Mouse (Mus musculus): ENCODE data around the gene Tnnt2. TPM values are rescaled to one million over a fixed set of nuclear protein-coding genes. Genes with fewer than 3 reads are reported as not detected.

The Tnnt2 gene
- polyA plus RNA-seq, 1 experiment from 2014 or later, result 39.9 TPM

DNA sequence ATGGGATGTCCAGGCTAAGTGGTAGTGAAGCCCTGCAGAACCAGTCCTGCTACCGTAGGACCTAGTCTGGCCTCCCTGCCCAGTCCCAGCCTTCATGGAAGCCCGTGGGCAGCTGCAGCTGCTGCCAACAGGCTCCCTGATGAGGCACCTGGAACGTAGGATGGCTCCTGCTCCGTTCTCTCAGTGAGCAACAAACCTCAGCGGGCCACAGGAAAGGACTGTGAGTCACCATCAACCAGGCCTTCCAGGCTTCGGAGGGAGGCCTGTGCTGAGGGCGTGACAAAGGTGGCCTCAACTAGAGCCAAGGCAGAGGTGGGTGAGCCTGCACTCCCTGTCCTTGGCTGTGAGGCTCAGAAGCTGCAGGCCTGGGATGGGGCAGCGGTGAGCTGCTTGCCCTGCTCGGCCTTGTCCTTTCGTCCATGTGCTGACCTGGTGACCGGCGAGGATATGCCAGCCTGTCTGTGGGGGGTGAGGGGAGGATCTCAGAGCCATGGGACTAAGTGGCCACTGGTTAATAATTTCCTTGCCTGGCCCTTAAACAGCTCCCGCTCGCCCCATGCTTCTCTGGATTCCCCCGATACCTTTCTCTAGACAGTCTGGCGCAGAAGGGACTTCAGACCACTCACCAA is 15.3 kb upstream of the Tnnt2 start:
- peak; percentile 47 for ATAC-seq (replicated peaks; ENCODE audit: low FRiP score)
- no peaks in the 10 kb centered on the region for H3K9me3 ChIP-seq (replicated peaks)
- no peak overlapping the region for H3K4me3 ChIP-seq (replicated peaks)
- peak overlapping the region; percentile 95 for H3K4me2 ChIP-seq
- H3K4me1 ChIP-seq, result peaks cover 52% of the 10 kb centered on the region
- peak overlapping the region; percentile 11; the same call in 1 of the 2 replicates for H3K9ac ChIP-seq
- WGBS, result 74% methylated on average over 16 of the region's 16 CpGs
- H3K27me3 ChIP-seq, result peaks cover 47% of the 10 kb centered on the region
- H3K36me3 ChIP-seq, result no peaks in the 10 kb centered on the region
- peak overlapping the region; percentile 57 for H3K27ac ChIP-seq

GRCm38 (mm10) chr1:135821780-135822179 is 14.4 kb upstream of the Tnnt2 start:
- no peaks in the 10 kb centered on the region for H3K36me3 ChIP-seq
- no peak for ATAC-seq (replicated peaks; ENCODE audit: low FRiP score)
- no peak overlapping the region for H3K4me3 ChIP-seq (replicated peaks)
- no peaks in the 10 kb centered on the region for H3K9me3 ChIP-seq (replicated peaks)
- peaks cover 39% of the 10 kb centered on the region for H3K27me3 ChIP-seq
- H3K4me1 ChIP-seq, result peaks cover 52% of the 10 kb centered on the region
- H3K4me2 ChIP-seq, result no peak overlapping the region
- 83% methylated on average over 7 of the region's 7 CpGs for WGBS
- H3K27ac ChIP-seq, result peak overlapping the region; percentile 57; the same call in 1 of the 2 replicates
- H3K9ac ChIP-seq, result no peak overlapping the region

- Histone ChIP-seq H3K4me1 (0 out of 2 replicates have a peak, but pooled peaks cover 4% of the 10 kb centered on the region), H3K4me3 (replicated peaks) (no peak overlapping the region), H3K27me3 (no peaks in the 10 kb centered on the region), H3K9ac (no peak overlapping the region), H3K36me3 (0 out of 2 replicates have a peak, but pooled peaks cover 6% of the 10 kb centered on the region), H3K9me3 (replicated peaks) (no peaks in the 10 kb centered on the region), H3K27ac (no peak overlapping the region), H3K4me2 (no peak overlapping the region)
- 35% methylated on average over 1 of the region's 1 CpGs for WGBS
- no peak for ATAC-seq (replicated peaks; ENCODE audit: low FRiP score)
Observed at GRCm38 (mm10) chr1:135828918-135829317, 7.2 kb upstream of the Tnnt2 start.

DNA sequence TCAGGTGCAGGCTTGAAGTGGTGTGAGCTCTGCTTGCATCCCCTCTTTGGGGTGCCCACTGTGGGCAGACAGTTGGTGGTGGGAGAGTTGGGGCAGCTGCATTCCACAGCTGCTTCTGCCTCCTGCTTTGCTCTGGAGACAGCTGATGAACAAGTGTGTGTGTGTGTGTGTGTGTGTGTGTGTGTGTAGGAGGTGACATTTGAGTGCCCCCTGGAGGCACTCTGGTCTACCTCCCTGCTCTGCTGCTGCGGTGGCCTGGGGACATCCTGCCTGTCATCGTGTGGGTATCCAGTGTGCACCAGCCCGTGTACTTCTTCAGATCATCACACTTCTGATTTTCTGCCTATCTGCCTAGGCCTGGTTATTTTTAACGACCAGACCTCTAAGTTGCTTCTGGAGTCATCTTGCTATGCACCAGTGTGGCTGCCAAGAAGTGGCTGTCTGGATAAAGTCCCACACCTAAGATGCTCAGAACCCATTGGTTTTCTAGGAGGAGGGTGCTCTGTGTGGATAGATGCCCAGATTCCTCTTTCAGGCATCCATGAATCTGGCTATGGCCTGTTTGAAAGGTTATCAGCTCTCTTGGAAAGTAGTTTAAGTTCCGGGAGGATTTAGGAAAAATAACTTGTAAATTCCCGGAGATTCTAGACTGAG is 1.8 kb upstream of the Tnnt2 start:
- H3K4me1 ChIP-seq, result 0 out of 2 replicates have a peak, but pooled peaks cover 16% of the 10 kb centered on the region
- no peak overlapping the region for H3K27ac ChIP-seq
- no peak for ATAC-seq (replicated peaks; ENCODE audit: low FRiP score)
- H3K9ac ChIP-seq, result no peak overlapping the region
- no peaks in the 10 kb centered on the region for H3K27me3 ChIP-seq
- H3K4me2 ChIP-seq, result no peak overlapping the region
- H3K4me3 ChIP-seq (replicated peaks), result no peak overlapping the region
- 38% methylated on average over 6 of the region's 6 CpGs for WGBS
- H3K9me3 ChIP-seq (replicated peaks), result no peaks in the 10 kb centered on the region
- H3K36me3 ChIP-seq, result 0 out of 2 replicates have a peak, but pooled peaks cover 6% of the 10 kb centered on the region

- Histone ChIP-seq H3K36me3 (0 out of 2 replicates have a peak, but pooled peaks cover 6% of the 10 kb centered on the region), H3K4me1 (0 out of 2 replicates have a peak, but pooled peaks cover 16% of the 10 kb centered on the region)
- WGBS, result 79% methylated on average over 8 of the region's 8 CpGs
Observed at GRCm38 (mm10) chr1:135834983-135835382, 1.2 kb upstream of the Tnnt2 start.

DNA sequence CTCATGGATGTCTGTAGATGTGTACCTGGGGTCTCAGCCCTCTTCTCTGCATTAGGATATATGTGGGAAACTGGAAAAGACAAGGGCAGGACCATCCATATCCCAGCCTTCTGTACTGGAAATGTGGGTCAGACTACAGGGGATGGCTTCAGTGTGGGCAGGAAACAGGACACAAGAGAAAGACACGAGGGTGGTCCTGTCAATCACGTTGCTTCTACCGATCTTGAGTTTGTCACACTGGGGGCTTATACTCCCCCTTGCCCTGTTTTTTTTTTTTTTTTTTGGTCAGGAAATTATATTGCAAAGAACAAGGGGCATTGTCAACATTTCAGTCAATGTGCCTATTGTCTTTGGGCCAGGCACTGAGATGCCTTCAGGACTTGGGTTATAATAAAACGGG is 2.5 kb downstream of the Tnnt2 start:
- H3K4me1 ChIP-seq, result 0 out of 2 replicates have a peak, but pooled peaks cover 18% of the 10 kb centered on the region
- no peak overlapping the region for H3K4me3 ChIP-seq (replicated peaks)
- no peaks in the 10 kb centered on the region for H3K9me3 ChIP-seq (replicated peaks)
- no peak overlapping the region for H3K9ac ChIP-seq
- no peak overlapping the region for H3K4me2 ChIP-seq
- H3K36me3 ChIP-seq, result no peaks in the 10 kb centered on the region
- no peak overlapping the region for H3K27ac ChIP-seq
- ATAC-seq (replicated peaks; ENCODE audit: low FRiP score), result no peak
- 66% methylated on average over 4 of the region's 4 CpGs for WGBS
- H3K27me3 ChIP-seq, result no peaks in the 10 kb centered on the region

More at GRCm38 (mm10) chr1:135834983-135835382, 1.2 kb upstream of the Tnnt2 start:
- Histone ChIP-seq H3K27me3 (no peaks in the 10 kb centered on the region), H3K9ac (no peak overlapping the region), H3K4me3 (replicated peaks) (no peak overlapping the region), H3K4me2 (no peak overlapping the region), H3K9me3 (replicated peaks) (no peaks in the 10 kb centered on the region), H3K27ac (no peak overlapping the region)
- no peak for ATAC-seq (replicated peaks; ENCODE audit: low FRiP score)

DNA sequence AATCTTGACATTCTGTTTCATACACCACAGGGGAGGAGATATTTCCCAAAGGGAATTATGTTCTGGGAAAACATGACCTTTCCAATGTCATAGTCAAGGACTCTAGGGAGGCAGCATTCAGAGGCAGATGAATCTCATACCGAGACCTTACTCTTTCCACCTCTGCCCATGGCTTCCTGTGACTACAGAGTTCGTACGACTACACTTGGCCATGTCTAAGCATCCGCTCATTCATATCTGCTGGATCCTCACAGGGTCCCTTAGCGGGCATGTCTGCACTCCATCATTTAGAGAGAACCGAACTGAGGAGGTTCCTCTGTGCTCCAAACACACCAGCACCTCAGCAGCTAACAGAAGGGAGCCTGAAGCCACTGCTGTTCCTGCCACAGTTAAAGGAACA is 2.9 kb downstream of the Tnnt2 start:
- H3K4me1 ChIP-seq, result 0 out of 2 replicates have a peak, but pooled peaks cover 14% of the 10 kb centered on the region
- H3K36me3 ChIP-seq, result no peaks in the 10 kb centered on the region
- H3K4me3 ChIP-seq (replicated peaks), result no peak overlapping the region
- 86% methylated on average over 6 of the region's 6 CpGs for WGBS
- no peaks in the 10 kb centered on the region for H3K9me3 ChIP-seq (replicated peaks)
- H3K4me2 ChIP-seq, result no peak overlapping the region
- no peak for ATAC-seq (replicated peaks; ENCODE audit: low FRiP score)
- no peak overlapping the region for H3K9ac ChIP-seq
- H3K27me3 ChIP-seq, result no peaks in the 10 kb centered on the region
- no peak overlapping the region for H3K27ac ChIP-seq

DNA sequence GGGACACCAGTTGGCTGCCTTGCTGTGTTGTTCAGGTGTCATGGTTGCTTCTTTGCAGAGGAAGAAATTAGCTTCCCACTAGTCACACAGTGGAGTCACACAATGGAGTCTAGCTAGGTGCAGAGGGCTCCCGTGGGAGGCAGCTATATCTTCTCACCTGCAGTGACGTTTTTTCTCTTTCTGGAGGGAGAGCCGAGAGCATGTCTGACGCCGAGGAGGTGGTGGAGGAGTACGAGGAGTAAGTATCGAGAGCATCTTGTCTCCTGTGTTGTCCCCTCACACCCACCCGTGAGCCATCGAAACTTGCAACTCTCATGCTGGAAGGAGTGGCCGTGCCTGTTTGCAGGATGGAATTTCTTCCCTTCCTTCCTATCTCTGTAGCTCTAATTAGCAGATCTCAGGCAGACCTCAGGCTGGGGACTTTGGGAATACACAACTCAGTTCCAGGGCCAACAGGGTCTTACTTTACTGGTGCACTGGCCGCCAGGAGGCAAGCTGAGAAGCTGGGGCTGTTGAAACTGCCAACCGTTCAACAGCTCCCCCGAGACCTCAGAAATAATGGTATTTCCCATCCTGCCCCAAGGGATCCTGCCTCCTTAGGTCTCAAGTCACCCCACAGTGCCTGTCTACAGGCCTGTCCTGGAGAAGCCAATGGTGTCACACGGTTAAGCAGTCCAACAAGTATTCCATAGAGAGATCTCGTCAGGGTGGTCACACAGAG is 4.7 kb downstream of the Tnnt2 start:
- Histone ChIP-seq H3K4me3 (replicated peaks) (no peak overlapping the region), H3K36me3 (no peaks in the 10 kb centered on the region), H3K9me3 (replicated peaks) (no peaks in the 10 kb centered on the region), H3K4me1 (0 out of 2 replicates have a peak, but pooled peaks cover 9% of the 10 kb centered on the region), H3K27ac (no peak overlapping the region), H3K4me2 (no peak overlapping the region), H3K27me3 (no peaks in the 10 kb centered on the region), H3K9ac (no peak overlapping the region)
- 58% methylated on average over 15 of the region's 15 CpGs for WGBS
- ATAC-seq (replicated peaks; ENCODE audit: low FRiP score), result no peak

DNA sequence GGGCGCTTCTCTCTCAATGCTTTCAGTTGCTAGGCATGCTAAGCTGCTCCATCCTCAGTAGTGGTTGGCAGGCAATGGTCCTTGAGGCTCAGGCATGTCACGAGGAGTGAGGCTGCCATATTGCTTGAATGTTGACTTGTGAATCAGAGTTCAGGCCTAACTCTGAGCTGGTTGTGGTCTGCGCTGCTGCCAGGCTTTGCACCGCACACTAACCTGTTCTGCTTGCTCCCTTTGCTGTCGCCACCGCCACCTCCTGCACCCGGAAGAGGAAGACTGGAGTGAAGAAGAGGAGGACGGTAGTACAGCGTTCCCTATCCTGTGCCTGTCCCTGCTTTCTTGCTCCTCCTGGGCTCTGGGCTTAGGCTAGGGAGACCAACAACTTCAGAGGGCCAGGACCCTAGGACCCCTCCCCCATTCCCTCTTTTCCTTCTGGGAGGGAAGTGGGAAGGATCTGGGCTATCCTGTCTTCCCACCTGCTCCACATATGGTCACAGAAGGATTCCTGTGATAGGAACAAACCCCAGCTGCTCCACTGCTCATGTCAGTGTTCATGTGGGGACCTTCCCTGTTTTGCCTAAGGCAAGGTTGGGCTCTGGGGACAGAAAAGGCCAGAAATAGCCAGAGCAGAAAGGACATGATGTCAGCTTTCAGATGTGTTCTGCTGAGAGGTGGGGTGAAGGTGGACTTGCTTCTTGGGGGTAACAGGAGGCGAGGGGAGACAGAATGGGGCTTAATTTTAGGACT is 7.5 kb downstream of the Tnnt2 start:
- H3K9ac ChIP-seq, result no peak overlapping the region
- ATAC-seq (replicated peaks; ENCODE audit: low FRiP score), result no peak
- H3K4me2 ChIP-seq, result no peak overlapping the region
- H3K9me3 ChIP-seq (replicated peaks), result no peaks in the 10 kb centered on the region
- WGBS, result 85% methylated on average over 10 of the region's 10 CpGs
- no peaks in the 10 kb centered on the region for H3K36me3 ChIP-seq
- 0 out of 2 replicates have a peak, but pooled peaks cover 2% of the 10 kb centered on the region for H3K4me1 ChIP-seq
- no peak overlapping the region for H3K27ac ChIP-seq
- no peak overlapping the region for H3K4me3 ChIP-seq (replicated peaks)
- no peaks in the 10 kb centered on the region for H3K27me3 ChIP-seq

- no peak for ATAC-seq (replicated peaks; ENCODE audit: low FRiP score)
- Histone ChIP-seq H3K4me3 (replicated peaks) (no peak overlapping the region), H3K9ac (no peak overlapping the region), H3K4me2 (no peak overlapping the region), H3K27ac (no peak overlapping the region), H3K9me3 (replicated peaks) (no peaks in the 10 kb centered on the region), H3K27me3 (no peaks in the 10 kb centered on the region), H3K36me3 (no peaks in the 10 kb centered on the region), H3K4me1 (0 out of 2 replicates have a peak, but pooled peaks cover 2% of the 10 kb centered on the region)
- WGBS, result 65% methylated on average over 6 of the region's 6 CpGs
Observed at GRCm38 (mm10) chr1:135844481-135844880, 8.3 kb downstream of the Tnnt2 start.

GRCm38 (mm10) chr1:135846632-135847031 is 10.5 kb downstream of the Tnnt2 start:
- Histone ChIP-seq H3K36me3 (no peaks in the 10 kb centered on the region), H3K9ac (no peak overlapping the region), H3K4me2 (no peak overlapping the region), H3K27ac (no peak overlapping the region), H3K9me3 (replicated peaks) (no peaks in the 10 kb centered on the region), H3K27me3 (no peaks in the 10 kb centered on the region), H3K4me1 (peaks cover 1% of the 10 kb centered on the region; the same call in 1 of the 2 replicates), H3K4me3 (replicated peaks) (no peak overlapping the region)
- 78% methylated on average over 5 of the region's 5 CpGs for WGBS
- ATAC-seq (replicated peaks; ENCODE audit: low FRiP score), result no peak
